Mouse (Mus musculus): Measurements from ENCODE around the gene Usp13. TPM values are rescaled to one million over a fixed set of nuclear protein-coding genes. Genes with fewer than 3 reads are reported as not detected.

The Usp13 gene
- polyA plus RNA-seq, 1 experiment from 2014 or later: 6.7 TPM

DNA sequence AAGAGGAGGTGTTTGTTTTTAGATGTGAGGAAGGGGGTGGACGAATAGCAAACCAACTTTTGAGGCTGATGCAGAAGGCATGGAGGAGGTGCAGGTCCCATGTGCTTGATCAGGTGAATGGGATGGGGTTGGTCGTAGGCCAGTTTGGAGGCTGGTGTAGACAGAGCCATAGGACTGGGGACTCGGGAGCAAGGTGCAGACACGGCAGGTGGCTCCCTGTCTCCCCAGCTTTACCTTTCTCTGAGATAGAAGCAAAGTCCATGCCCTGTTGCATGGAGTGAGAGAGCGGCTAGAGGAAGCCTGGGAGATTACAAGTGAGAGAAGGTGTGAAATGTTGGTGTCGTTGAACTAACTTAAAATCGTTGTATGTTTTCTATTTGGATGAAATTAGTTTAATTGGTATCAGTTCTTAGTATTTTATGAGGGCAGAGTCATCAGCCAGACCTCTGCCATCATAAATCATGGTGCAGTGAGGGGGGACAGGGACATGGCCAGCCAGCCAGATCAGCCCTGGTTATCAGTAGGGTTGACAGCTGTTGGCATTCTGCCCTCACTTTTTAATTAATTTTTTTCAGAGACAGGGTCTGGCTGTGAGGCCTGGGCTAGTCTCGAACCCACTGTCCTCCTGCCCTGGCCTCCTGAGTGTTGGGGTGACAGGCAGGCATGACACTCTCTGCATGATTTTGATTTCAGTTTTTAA lies 122.6 kb downstream of the Usp13 start:
- H3K9me3 ChIP-seq (replicated peaks): no peaks in the 10 kb centered on the region
- H3K4me2 ChIP-seq (replicated peaks): no peak overlapping the region
- no peak overlapping the region for H3K9ac ChIP-seq
- WGBS: 80% methylated on average over 8 of the region's 8 CpGs
- H3K36me3 ChIP-seq: no peaks in the 10 kb centered on the region
- ATAC-seq (ENCODE audit: insufficient number of reproducible peaks, low FRiP score, low TSS enrichment, low read depth): no peak
- no peaks in the 10 kb centered on the region for H3K4me1 ChIP-seq
- H3K4me3 ChIP-seq (replicated peaks): no peak overlapping the region
- H3K27ac ChIP-seq (replicated peaks): no peak overlapping the region
- no peaks in the 10 kb centered on the region for H3K27me3 ChIP-seq

DNA sequence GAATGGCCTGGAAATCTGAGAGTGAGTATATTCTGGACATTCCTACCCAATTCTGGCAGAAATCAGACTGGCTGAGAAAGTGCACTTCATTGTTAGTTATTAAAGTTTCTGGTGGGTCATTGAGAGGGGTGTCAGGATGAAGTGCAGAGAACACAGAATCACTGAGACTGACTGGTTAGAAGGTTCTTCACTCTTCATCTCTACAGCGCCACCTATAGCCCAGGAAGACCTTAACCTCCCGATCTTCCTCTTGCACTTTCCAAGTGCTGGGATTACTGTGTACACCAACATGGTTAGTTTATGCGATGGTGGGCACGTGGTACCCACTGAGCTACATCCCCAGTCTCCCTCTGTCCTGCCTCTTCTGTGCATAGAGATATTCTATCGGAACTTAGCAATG lies 130.1 kb downstream of the Usp13 start:
- Histone ChIP-seq H3K36me3 (no peaks in the 10 kb centered on the region), H3K4me2 (replicated peaks) (no peak overlapping the region), H3K27ac (replicated peaks) (no peak overlapping the region), H3K4me1 (no peaks in the 10 kb centered on the region; the same call in 1 of the 2 replicates), H3K4me3 (replicated peaks) (no peak overlapping the region), H3K9ac (no peak overlapping the region), H3K27me3 (no peaks in the 10 kb centered on the region), H3K9me3 (replicated peaks) (no peaks in the 10 kb centered on the region)
- ATAC-seq (ENCODE audit: insufficient number of reproducible peaks, low FRiP score, low TSS enrichment, low read depth): no peak
- WGBS: 91% methylated on average over 5 of the region's 5 CpGs

DNA sequence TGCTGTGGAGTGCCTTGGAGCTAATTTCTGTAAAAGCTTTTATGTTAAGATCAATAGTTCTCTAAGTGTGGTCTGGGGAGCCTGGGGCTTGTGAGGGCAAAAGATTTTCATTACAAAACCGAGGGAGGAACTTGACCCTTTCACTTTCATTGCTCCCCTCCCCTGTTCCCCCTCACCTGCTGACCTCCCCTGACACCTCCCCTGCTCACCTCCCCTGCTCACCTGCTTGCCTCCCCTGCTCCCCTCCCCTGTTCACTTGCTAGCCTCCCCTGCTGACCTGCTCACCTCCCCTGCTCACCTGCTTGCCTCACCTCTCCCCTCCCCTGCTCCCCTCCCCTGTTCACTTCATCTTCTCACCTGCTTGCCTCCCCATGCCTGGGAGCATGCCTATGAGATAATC lies 134.0 kb downstream of the Usp13 start:
- no peaks in the 10 kb centered on the region for H3K9me3 ChIP-seq (replicated peaks)
- H3K27ac ChIP-seq (replicated peaks): no peak overlapping the region
- no peaks in the 10 kb centered on the region for H3K27me3 ChIP-seq
- WGBS: 0% methylated on average over 1 of the region's 1 CpGs
- H3K4me3 ChIP-seq (replicated peaks): no peak overlapping the region
- no peaks in the 10 kb centered on the region for H3K36me3 ChIP-seq
- no peak overlapping the region for H3K9ac ChIP-seq
- ATAC-seq (ENCODE audit: insufficient number of reproducible peaks, low FRiP score, low TSS enrichment, low read depth): no peak
- no peaks in the 10 kb centered on the region; the same call in 1 of the 2 replicates for H3K4me1 ChIP-seq
- H3K4me2 ChIP-seq (replicated peaks): no peak overlapping the region

DNA sequence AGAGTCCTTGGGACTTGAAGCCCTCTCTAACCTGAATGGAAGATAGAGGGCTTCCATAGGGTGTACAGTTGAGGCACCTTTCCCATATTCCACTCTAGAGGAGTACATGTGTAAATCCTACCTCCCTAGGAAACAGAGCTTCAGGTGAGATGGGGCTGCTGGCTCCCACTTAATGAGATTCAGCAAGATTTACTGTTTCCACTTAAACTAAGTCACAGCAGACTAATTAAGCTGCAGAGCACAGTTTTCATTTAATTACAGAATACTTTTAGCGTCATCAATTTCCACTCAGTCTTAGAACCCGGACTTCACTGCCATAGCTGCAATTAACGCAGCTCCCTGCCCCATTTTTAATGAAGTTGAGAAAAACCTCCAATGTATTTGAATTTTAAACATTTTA lies 144.1 kb downstream of the Usp13 start:
- no peaks in the 10 kb centered on the region for H3K9me3 ChIP-seq (replicated peaks)
- 64% methylated on average over 3 of the region's 3 CpGs for WGBS
- H3K9ac ChIP-seq: no peak overlapping the region
- H3K27ac ChIP-seq (replicated peaks): no peak overlapping the region
- H3K27me3 ChIP-seq: no peaks in the 10 kb centered on the region
- H3K4me2 ChIP-seq (replicated peaks): no peak overlapping the region
- H3K4me3 ChIP-seq (replicated peaks): no peak overlapping the region
- no peaks in the 10 kb centered on the region for H3K36me3 ChIP-seq
- no peak for ATAC-seq (ENCODE audit: insufficient number of reproducible peaks, low FRiP score, low TSS enrichment, low read depth)
- H3K4me1 ChIP-seq: no peaks in the 10 kb centered on the region

DNA sequence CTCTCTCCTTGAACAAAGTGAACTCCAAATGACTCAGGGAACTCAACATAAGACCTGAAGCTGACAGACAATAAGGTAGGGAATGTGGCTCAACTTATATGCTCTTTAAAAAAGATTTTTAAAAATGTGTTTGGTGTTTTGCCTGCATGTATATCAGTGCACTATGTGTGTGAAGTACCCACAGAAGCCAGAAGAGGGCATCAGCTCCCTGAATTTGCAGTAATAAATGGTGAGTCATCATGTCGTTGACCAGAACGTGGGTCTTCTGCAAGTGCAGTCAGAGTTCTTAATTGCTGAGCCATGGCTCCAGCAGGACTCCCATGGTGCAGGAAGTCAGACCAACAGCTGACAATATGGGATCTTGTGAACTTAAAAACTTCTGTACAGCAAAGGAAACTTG lies 148.2 kb downstream of the Usp13 start:
- no peaks in the 10 kb centered on the region for H3K36me3 ChIP-seq
- no peaks in the 10 kb centered on the region for H3K9me3 ChIP-seq (replicated peaks)
- no peak overlapping the region for H3K4me2 ChIP-seq (replicated peaks)
- no peak overlapping the region for H3K27ac ChIP-seq (replicated peaks)
- no peak overlapping the region for H3K9ac ChIP-seq
- 0% methylated on average over 2 of the region's 2 CpGs for WGBS
- no peaks in the 10 kb centered on the region for H3K27me3 ChIP-seq
- no peak for ATAC-seq (ENCODE audit: insufficient number of reproducible peaks, low FRiP score, low TSS enrichment, low read depth)
- H3K4me1 ChIP-seq: no peaks in the 10 kb centered on the region
- no peak overlapping the region for H3K4me3 ChIP-seq (replicated peaks)

DNA sequence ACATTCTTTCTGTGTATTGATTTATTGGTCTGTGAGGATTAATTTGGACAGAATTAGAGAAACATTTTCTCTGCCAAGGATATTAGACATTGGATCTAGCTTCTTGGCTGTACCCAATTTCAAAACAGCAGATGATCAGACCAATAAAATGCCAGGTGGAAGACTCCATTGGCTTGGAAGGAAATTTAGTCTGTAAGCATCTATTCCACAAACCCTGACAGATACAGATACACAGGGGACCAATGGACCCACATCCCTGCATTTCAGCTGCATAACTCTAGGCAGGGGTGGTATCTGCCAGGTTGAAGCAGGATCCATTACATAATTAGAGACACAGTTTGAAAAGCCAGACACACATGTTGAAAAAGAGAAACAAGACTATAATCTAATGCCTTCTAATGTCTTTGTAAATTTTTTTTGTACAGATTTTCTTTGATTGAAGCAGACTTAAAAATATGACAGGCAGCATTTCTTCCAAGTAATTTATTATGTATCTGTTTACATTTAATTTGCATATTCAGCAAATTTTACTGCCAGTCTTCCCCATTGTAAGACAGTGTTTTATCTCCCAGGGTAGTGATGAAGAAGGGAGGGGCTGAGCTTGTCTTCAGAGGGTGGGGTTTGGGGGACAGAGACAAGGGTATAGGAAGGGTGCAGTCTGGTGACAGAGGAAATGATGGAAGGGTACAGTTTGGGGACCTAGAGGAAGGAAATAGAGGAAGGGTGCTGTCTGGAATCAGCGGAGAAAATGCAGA lies 151.5 kb downstream of the Usp13 start:
- no peaks in the 10 kb centered on the region for H3K9me3 ChIP-seq (replicated peaks)
- no peaks in the 10 kb centered on the region for H3K27me3 ChIP-seq
- H3K4me2 ChIP-seq (replicated peaks): no peak overlapping the region
- H3K4me1 ChIP-seq: no peaks in the 10 kb centered on the region
- H3K4me3 ChIP-seq (replicated peaks): no peak overlapping the region
- ATAC-seq (ENCODE audit: insufficient number of reproducible peaks, low FRiP score, low TSS enrichment, low read depth): no peak
- no peak overlapping the region for H3K27ac ChIP-seq (replicated peaks)
- H3K36me3 ChIP-seq: no peaks in the 10 kb centered on the region
- no peak overlapping the region for H3K9ac ChIP-seq
- WGBS: 76% methylated on average over 1 of the region's 1 CpGs

DNA sequence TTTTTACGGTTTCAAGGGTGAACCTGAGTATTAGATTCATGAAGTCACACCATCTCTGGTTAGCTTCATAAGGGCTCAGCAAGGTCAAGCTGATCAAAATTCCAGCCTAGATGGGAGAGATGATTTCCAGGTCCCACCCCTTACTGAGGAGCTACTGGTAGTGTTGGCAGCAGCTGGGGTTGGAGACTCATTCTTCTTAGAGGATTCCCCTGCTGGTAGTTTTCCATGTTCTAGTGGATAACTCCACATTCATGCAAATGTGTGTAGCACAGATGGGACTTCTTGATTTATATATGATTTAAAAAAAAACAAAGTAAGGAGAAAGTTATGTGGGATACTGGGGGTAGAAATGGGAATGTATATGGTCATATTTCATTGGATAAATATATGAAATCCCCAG lies 152.9 kb downstream of the Usp13 start:
- no peak overlapping the region for H3K4me2 ChIP-seq (replicated peaks)
- no peaks in the 10 kb centered on the region for H3K36me3 ChIP-seq
- no peak overlapping the region for H3K9ac ChIP-seq
- no peaks in the 10 kb centered on the region for H3K4me1 ChIP-seq
- WGBS: 86% methylated on average over 1 of the region's 1 CpGs
- ATAC-seq (ENCODE audit: insufficient number of reproducible peaks, low FRiP score, low TSS enrichment, low read depth): no peak
- no peaks in the 10 kb centered on the region for H3K9me3 ChIP-seq (replicated peaks)
- H3K27me3 ChIP-seq: no peaks in the 10 kb centered on the region
- H3K4me3 ChIP-seq (replicated peaks): no peak overlapping the region
- no peak overlapping the region for H3K27ac ChIP-seq (replicated peaks)

DNA sequence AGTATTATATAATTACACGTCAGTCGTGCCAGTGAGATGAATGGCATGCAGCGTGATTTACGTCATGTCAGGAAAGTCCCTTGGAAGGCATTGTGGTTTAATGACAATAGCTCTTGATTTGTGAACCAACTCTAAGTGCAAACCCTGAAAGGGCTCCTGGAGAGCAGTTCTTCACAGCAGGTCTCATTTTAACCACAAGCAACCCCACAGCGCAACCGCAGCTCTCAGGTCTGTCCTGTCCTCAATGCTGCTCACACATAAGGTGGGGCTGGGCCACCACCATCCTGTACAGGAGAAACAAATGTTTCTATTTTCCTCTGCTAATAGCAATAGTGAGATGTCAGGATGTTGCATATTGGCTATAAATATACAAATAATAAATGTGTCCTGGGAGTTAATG lies 161.9 kb downstream of the Usp13 start:
- Histone ChIP-seq H3K4me1 (no peaks in the 10 kb centered on the region), H3K27me3 (no peaks in the 10 kb centered on the region), H3K4me3 (replicated peaks) (no peak overlapping the region), H3K9me3 (replicated peaks) (no peaks in the 10 kb centered on the region), H3K9ac (no peak overlapping the region), H3K4me2 (replicated peaks) (no peak overlapping the region), H3K36me3 (no peaks in the 10 kb centered on the region), H3K27ac (replicated peaks) (no peak overlapping the region)
- no peak for ATAC-seq (ENCODE audit: insufficient number of reproducible peaks, low FRiP score, low TSS enrichment, low read depth)
- 44% methylated on average over 6 of the region's 6 CpGs for WGBS

DNA sequence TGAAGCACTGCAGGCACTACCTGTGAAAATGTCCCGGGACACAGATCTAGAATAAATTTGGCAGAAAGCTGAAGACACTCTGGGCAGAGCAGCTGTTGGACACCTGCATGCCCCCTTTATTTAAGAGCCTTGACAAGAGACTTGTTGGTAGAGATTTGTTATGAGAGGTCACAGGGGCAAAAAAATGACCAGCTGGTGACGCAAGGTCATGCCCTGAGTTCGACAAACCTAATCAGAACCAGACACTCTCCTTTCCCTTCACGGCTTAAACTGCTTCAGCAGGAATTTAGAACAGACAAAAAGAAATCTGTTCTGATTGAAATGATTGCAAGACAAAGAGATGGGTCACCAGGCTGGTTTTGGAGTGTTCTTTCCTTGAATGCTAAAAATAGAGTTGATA lies 162.6 kb downstream of the Usp13 start:
- Histone ChIP-seq H3K27me3 (no peaks in the 10 kb centered on the region), H3K9me3 (replicated peaks) (no peaks in the 10 kb centered on the region), H3K4me3 (replicated peaks) (no peak overlapping the region), H3K36me3 (no peaks in the 10 kb centered on the region), H3K4me1 (no peaks in the 10 kb centered on the region), H3K27ac (replicated peaks) (no peak overlapping the region), H3K9ac (no peak overlapping the region), H3K4me2 (replicated peaks) (no peak overlapping the region)
- 24% methylated on average over 4 of the region's 4 CpGs for WGBS
- no peak for ATAC-seq (ENCODE audit: insufficient number of reproducible peaks, low FRiP score, low TSS enrichment, low read depth)

DNA sequence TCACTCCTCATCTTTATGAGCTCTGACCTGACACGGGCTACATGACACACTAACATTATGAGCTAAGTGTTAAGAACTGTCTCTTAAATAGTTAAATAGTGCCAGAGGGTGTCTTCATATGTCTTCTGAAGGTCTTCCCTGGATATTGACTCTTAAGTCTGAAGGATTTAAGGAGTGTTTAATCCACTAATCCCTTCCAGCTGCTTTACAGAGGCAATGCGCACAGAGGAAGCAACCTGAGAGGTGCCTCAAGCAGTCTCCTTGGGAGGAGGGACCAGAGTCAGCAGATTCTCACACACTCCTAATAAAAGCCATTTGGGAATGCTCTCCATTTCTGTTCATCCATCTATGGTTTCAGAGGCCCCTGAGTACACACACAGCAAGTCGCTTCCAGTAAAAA lies 167.8 kb downstream of the Usp13 start:
- H3K27me3 ChIP-seq: no peaks in the 10 kb centered on the region
- no peaks in the 10 kb centered on the region for H3K9me3 ChIP-seq (replicated peaks)
- no peak overlapping the region for H3K9ac ChIP-seq
- no peak for ATAC-seq (ENCODE audit: insufficient number of reproducible peaks, low FRiP score, low TSS enrichment, low read depth)
- H3K4me3 ChIP-seq (replicated peaks): no peak overlapping the region
- H3K36me3 ChIP-seq: no peaks in the 10 kb centered on the region
- H3K27ac ChIP-seq (replicated peaks): no peak overlapping the region
- no peak overlapping the region for H3K4me2 ChIP-seq (replicated peaks)
- no peaks in the 10 kb centered on the region for H3K4me1 ChIP-seq
- WGBS: 13% methylated on average over 3 of the region's 3 CpGs
